ENCODE assay signal across 16 mouse cellular contexts in genomic region chr1:57335200-57335599, GRCm38 (mm10).
"Had no signal": no experiment of that assay in that cellular context is flagged by ENCODE, and none has a peak within 500 bp of the region (broad histone marks: within the 10 kb centered on the region; RNA-seq: fewer than 3 reads in every experiment).

No protein-coding gene starts in this region.

- H3K9me3 ChIP-seq: neural tube, embryonic 13.5 days; neural tube, embryonic 15.5 days; stomach, embryonic 15.5 days had no signal

- H3K4me3 ChIP-seq: neural tube, embryonic 13.5 days; neural tube, embryonic 15.5 days; stomach, embryonic 15.5 days had no signal

- H3K36me3 ChIP-seq: neural tube, embryonic 13.5 days; neural tube, embryonic 15.5 days; stomach, embryonic 15.5 days had no signal

- DNase-seq: retina, postnatal 1 day; right cerebral cortex, adult 18-20 months; right cerebral cortex, postnatal 14 days; right cerebral cortex, postnatal 25 days; right cerebral cortex, postnatal 4 days; spleen, adult 18-20 months; thymus, adult 18-20 months; thymus, adult 2 months; thymus, postnatal 14 days; thymus, postnatal 25 days; thymus, postnatal 36 days; thymus, postnatal 4 days had no signal

- H3K4me2 ChIP-seq: neural tube, embryonic 13.5 days; neural tube, embryonic 15.5 days; stomach, embryonic 15.5 days had no signal

- H3K4me1 ChIP-seq: stomach, embryonic 15.5 days had no signal

- H3K9ac ChIP-seq: neural tube, embryonic 13.5 days; neural tube, embryonic 15.5 days; stomach, embryonic 15.5 days had no signal

- H3K27me3 ChIP-seq: neural tube, embryonic 13.5 days; neural tube, embryonic 15.5 days; stomach, embryonic 15.5 days had no signal

- H3K27ac ChIP-seq: neural tube, embryonic 13.5 days; neural tube, embryonic 15.5 days; stomach, embryonic 15.5 days; stomach, postnatal 0 days had no signal
